In genomic region chr1:40024554-40025320, GRCm38 (mm10) we compare ENCODE assay signal across 19 mouse cellular contexts. TPM values are rescaled to one million over a fixed set of nuclear protein-coding genes. Genes with fewer than 3 reads are reported as not detected.
DNase-seq lines count a peak whose midpoint lies in the region; TF ChIP-seq lines count a peak whose summit lies in the region.
"Had no signal": no experiment of that assay in that cellular context is flagged by ENCODE, and none has a peak within 500 bp of the region (broad histone marks: within the 10 kb centered on the region; RNA-seq: fewer than 3 reads in every experiment).

No protein-coding gene starts in this region.

- peaks cover 8% of the 10 kb centered on the region; the same call in 1 of the 2 replicates for H3K4me1 ChIP-seq in kidney, adult 2 months (ENCODE audit: control insufficient read depth, insufficient read depth, low read length)
- H3K4me1 ChIP-seq in cortical plate, adult 2 months (ENCODE audit: control insufficient read depth, insufficient read depth, low read length): peaks cover 12% of the 10 kb centered on the region
- H3K4me1 ChIP-seq: embryonic facial prominence, embryonic 15.5 days; hindbrain, embryonic 13.5 days; limb, embryonic 13.5 days; liver, embryonic 13.5 days had no signal

- TF ChIP-seq CTCF in kidney, adult 2 months (conservative IDR thresholded peaks at IDR 0.05; ENCODE audit: insufficient read depth, insufficient read length, low read depth, low read length): no peak
- TF ChIP-seq CTCF in cortical plate, adult 2 months (IDR thresholded peaks at IDR 0.05; ENCODE audit: extremely low read depth, insufficient read depth, low read length): no peak

- H3K27ac ChIP-seq in kidney, adult 2 months (ENCODE audit: insufficient read depth, low read depth, low read length): peak overlapping the region; percentile 87
- 0 out of 2 replicates have a peak overlapping the region, but pooled peaks have one; percentile 16 for H3K27ac ChIP-seq in cortical plate, adult 2 months (ENCODE audit: insufficient read depth, low read length)
- H3K27ac ChIP-seq: embryonic facial prominence, embryonic 15.5 days; gastrocnemius, adult 2 months; hindbrain, embryonic 13.5 days; limb, embryonic 13.5 days; liver, embryonic 13.5 days had no signal

- no peaks in the 10 kb centered on the region for H3K27me3 ChIP-seq in kidney, adult 2 months (replicated peaks; ENCODE audit: control insufficient read depth, insufficient read depth, low read length)
- H3K27me3 ChIP-seq: embryonic facial prominence, embryonic 15.5 days; hindbrain, embryonic 13.5 days; limb, embryonic 13.5 days; liver, embryonic 13.5 days had no signal

- intact Hi-C loops in left cerebral cortex, postnatal 14 days (cut with DNase I): no loop called here
- intact Hi-C loops in left cerebral cortex, postnatal 10 days (cut with DNase I): no loop called here

- no peak for TF ChIP-seq POLR2A in kidney, adult 2 months (IDR thresholded peaks at IDR 0.05; ENCODE audit: low read depth, low read length)
- TF ChIP-seq POLR2A in cortical plate, adult 2 months (IDR thresholded peaks at IDR 0.05; ENCODE audit: extremely low read depth, insufficient read depth, low read length): no peak

- peak; percentile 29 for DNase-seq in kidney, adult 2 months
- no peak for DNase-seq in kidney, postnatal 10 days
- DNase-seq in left cerebral cortex, postnatal 14 days (ENCODE audit: low spot score in 2 of 2): peak; percentile 54 to 69
- DNase-seq in left cerebral cortex, postnatal 10 days (ENCODE audit: extremely low spot score in 1 of 2, low spot score in 2 of 2): no peak
- DNase-seq in right cerebral cortex, postnatal 25 days: peak; percentile 28
- no peak for DNase-seq in urinary bladder, postnatal 25 days (ENCODE audit: low spot score)
- DNase-seq: cerebellum, adult 11 months; forebrain, postnatal 0 days; gastrocnemius, adult 2 months; heart, postnatal 10 days; liver, embryonic 13.5 days; lung, embryonic 14.5 days; lung, postnatal 36 days; retina, postnatal 1 day; thymus, adult 18-20 months had no signal

- 61% methylated on average over 27 of the region's 27 CpGs for WGBS in kidney, adult 2 months

- H3K4me3 ChIP-seq in kidney, adult 2 months (ENCODE audit: insufficient read depth, low read depth, low read length): no peak overlapping the region
- H3K4me3 ChIP-seq in cortical plate, adult 2 months (ENCODE audit: insufficient read depth, low read length): no peak overlapping the region
- H3K4me3 ChIP-seq: embryonic facial prominence, embryonic 15.5 days; gastrocnemius, adult 2 months; hindbrain, embryonic 13.5 days; limb, embryonic 13.5 days; liver, embryonic 13.5 days had no signal

- H3K36me3 ChIP-seq in kidney, adult 2 months (ENCODE audit: control insufficient read depth, insufficient read depth, low read length): no peaks in the 10 kb centered on the region

RNA-seq across cellular contexts. Expression of gene Il1r2, which starts 49.1 kb away (rescaled TPM):
- 0.12 and 0.38 TPM in 2 replicates for polyA plus RNA-seq in kidney, adult 2 months (2012; rRNA removed)
- total RNA-seq in left cerebral cortex, postnatal 14 days (2021): under 1 TPM in 1 of 2 experiments, not detected in 1; 0.76 TPM
- under 1 TPM in 1 of 2 experiments, not detected in 1; 0.43 TPM for total RNA-seq in left cerebral cortex, postnatal 10 days (2021)
- 0.26 and 0.38 TPM in 2 replicates for polyA plus RNA-seq in cortical plate, adult 2 months (2012; rRNA removed)
- total RNA-seq: forebrain, postnatal 0 days; heart, postnatal 10 days had no signal

Comparison
In these comparisons a context has a peak if more than half of its experiments do, and no peak if none do; other contexts are left out.
1. DNase-seq: peak in kidney, adult 2 months (single experiment), left cerebral cortex, postnatal 14 days (2 of 2) and right cerebral cortex, postnatal 25 days (single experiment); none in kidney, postnatal 10 days (single experiment), left cerebral cortex, postnatal 10 days (0 of 2) and urinary bladder, postnatal 25 days (single experiment).